Mouse (Mus musculus) olfactory bulb, adult 2 months (tissue): ENCODE results near the gene Fahd1. TPM values are rescaled to one million over a fixed set of nuclear protein-coding genes. Genes with fewer than 3 reads are reported as not detected.

Experiments used
- H3K27ac ChIP-seq: fragments of 200-500 bp; 2 replicates; pipeline ENCODE4 v1.5.1; 2012; ENCODE audit warnings: low read depth, low read length; ENCODE audit not compliant: insufficient read depth
- H3K4me1 ChIP-seq: fragments of 200-500 bp; 2 replicates; pipeline ENCODE4 v1.6.1; 2012; ENCODE audit warnings: low read length; ENCODE audit not compliant: control insufficient read depth, insufficient read depth
- H3K4me3 ChIP-seq: fragments of 200-500 bp; 2 replicates; pipeline ENCODE4 v1.5.1; 2012; ENCODE audit warnings: mild to moderate bottlenecking, low read depth, low read length, moderate library complexity; ENCODE audit not compliant: insufficient read depth
- CTCF ChIP-seq: fragments of 200-500 bp; IDR thresholded peaks from 2 replicates; pipeline ENCODE4 v1.5.1; 2012; ENCODE audit warnings: low read depth, mild to moderate bottlenecking, low read length, moderate library complexity; ENCODE audit not compliant: insufficient read depth
- POLR2A ChIP-seq: fragments of 200-500 bp; IDR thresholded peaks from 2 replicates; pipeline ENCODE4 v1.6.1; 2012; ENCODE audit warnings: mild to moderate bottlenecking, low read depth, low read length, moderate library complexity; ENCODE audit not compliant: insufficient read depth
- WGBS: fragments of 180-500 bp; shearing (Covaris S2); methylation state at CpG from one replicate; pipeline ENCODE4 v1.1.7; 2018; 5-methylcytosine and 5-hydroxymethylcytosine counted together
- polyA plus RNA-seq: library from polyadenylated mRNA; stranded (reverse); fragments of >200 nt; gene quantifications from 2 replicates; pipeline ENCODE4 v1.2.4, GENCODE M21; 2012; ENCODE audit warnings: low replicate concordance; ENCODE audit not compliant: missing spikeins, insufficient read depth, insufficient read length

The Fahd1 gene
- polyA plus RNA-seq, 1 experiment: not detected

DNA sequence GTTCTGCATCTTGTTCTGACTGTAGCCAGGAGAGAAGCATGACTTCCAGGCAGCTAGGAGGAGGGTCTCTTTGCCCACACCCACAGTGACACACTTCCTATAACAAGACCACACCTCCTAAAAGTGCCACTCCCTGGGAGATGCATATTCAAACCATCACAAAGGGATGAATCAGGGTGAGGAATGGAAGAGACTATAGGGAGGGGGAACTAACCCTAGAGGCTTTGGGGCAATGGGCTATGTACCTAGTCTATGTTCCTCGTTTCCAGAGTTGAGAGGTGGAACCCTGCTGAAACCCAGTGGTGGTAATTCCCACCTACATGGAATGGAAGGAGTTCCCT, 24.2 kb upstream of the Fahd1 start:
- Histone ChIP-seq H3K4me3 (no peak overlapping the region), H3K4me1 (no peaks in the 10 kb centered on the region), H3K27ac (no peak overlapping the region)
- WGBS: 32% methylated on average over 1 of the region's 1 CpGs
- TF ChIP-seq CTCF (no peak), POLR2A (no peak)

DNA sequence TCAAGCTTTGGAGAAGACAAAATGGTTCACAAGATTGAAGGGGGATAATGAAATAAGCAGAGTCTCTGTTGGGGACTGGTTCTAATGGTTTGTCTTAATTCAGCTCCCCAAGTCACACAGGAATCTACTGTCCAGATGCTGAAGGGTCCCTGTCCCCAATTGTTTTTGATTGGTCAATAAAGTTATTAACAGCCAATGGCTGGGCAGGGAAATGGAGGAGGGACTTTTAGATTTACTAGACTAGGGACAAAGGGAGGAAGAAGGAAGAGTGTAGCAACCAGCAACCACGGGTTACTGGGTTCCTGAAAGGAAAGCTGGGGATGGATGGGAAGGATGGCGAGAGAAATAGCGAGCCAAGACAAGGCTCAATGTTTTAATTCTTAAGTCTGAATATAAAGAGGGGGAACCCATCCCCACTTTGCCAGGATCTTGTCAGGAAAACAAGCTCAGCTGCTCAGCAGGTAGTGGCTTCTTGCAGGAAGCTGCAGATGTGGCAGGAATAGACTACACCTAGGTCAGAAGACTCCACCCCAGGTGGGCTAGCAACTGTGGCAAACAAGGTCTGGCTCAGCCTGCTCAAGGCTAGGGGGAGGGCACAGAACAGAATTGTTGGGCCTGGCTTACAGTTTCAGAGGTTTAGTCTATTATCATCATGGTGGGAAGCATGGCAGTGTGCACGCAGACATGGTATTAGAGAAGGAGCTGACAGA, 23.7 kb upstream of the Fahd1 start:
- Histone ChIP-seq H3K27ac (no peak overlapping the region), H3K4me3 (no peak overlapping the region), H3K4me1 (no peaks in the 10 kb centered on the region)
- TF ChIP-seq POLR2A (no peak), CTCF (no peak)
- 53% methylated on average over 4 of the region's 4 CpGs for WGBS

DNA sequence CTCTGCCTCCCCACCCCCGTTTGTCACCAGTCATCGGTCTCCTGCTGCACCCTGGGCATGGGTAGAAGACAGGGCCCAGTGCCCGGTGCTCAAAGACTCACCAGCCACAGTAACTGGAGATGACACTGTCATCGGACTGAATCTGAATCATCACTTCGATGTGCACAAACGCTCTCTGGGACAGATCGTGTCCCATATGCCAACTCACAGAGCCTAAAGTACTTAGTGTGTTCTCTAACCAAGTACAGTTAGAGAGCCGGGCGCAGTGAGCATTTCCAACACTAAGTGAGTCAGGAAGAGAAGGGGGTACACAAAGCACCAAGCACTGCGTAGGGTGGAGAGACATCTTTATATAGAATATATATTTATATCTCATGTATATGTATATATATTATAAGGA, 17.8 kb upstream of the Fahd1 start:
- WGBS: 67% methylated on average over 10 of the region's 10 CpGs
- H3K4me3 ChIP-seq: no peak overlapping the region
- peaks cover 7% of the 10 kb centered on the region for H3K4me1 ChIP-seq
- no peak overlapping the region; the same call in 1 of the 2 replicates for H3K27ac ChIP-seq
- no peak for TF ChIP-seq POLR2A
- no peak for TF ChIP-seq CTCF

DNA sequence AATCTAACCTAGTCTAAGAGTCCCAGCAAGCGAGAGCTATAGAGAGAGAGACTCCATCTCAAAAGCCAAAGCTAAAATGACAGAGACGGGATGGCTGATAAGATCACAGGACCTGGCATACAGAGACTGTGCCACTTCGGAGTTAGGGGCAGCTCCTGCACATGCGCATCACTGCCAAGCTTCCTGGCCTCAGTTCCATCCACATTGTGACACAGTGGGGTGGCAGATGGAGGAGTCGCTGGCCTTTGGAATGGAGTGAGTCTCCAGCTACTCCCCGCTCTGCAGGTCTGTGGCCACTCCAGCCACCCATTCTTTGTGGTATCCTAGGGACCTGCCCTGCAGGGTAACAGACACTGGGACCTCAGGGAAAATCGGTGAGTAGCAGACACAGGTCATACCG, 15.6 kb upstream of the Fahd1 start, which contains the start of gene Igfals:
TSS of gene Igfals (plus strand) at position 222 of the 400 bp plus-strand sequence.
- WGBS: 90% methylated on average over 8 of the region's 8 CpGs
- no peak for TF ChIP-seq CTCF
- TF ChIP-seq POLR2A: no peak
- H3K27ac ChIP-seq: no peak within 1 kb of the TSS
- H3K4me3 ChIP-seq: no peak within 1 kb of the TSS
- peaks cover 7% of the 10 kb centered on the region for H3K4me1 ChIP-seq

DNA sequence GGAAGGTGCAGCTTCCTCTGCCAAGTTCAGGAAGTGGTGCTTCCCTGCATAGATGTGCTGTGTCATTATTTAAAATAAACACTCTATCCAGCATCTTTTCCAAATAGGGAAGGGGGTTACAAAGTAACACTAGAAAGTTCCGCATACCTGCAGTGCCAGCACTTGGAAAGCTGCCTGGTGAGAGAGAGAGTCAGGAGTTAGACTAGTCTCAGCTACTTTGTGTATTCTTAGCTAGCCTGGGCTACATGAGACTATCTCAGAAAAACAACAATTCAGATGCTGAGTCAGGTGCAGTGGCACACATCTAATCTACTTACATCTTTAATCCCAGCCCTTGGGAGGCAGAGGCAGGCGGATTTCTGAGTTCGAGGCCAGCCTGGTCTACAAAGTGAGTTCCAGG, 11.6 kb upstream of the Fahd1 start:
- Histone ChIP-seq H3K4me1 (peaks cover 10% of the 10 kb centered on the region), H3K27ac (no peak overlapping the region), H3K4me3 (no peak overlapping the region)
- WGBS: 94% methylated on average over 3 of the region's 3 CpGs
- TF ChIP-seq POLR2A: no peak
- TF ChIP-seq CTCF: no peak

DNA sequence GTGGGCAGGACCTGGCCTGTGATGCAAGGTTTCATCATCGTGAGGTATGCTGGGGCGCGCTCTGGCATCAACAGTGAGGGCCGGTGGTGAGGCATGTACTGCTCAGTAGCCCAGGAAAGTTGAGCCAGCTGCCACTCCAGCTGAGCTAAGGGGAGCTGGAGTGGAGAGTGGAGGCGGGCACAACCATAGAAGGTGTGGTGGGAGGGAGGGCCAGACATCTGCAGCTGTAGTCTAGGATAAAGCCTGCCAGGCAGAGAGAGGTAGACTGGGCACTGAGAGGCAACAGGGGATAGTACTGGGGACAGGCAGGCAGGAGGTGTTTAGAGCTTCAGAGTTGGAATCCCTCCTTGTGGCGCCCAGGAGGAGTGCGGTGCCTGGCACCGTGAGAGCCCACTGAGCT, 9.9 kb upstream of the Fahd1 start:
- no peak overlapping the region for H3K4me3 ChIP-seq
- no peak overlapping the region for H3K27ac ChIP-seq
- H3K4me1 ChIP-seq: peaks cover 19% of the 10 kb centered on the region
- TF ChIP-seq CTCF (no peak), POLR2A (no peak)
- WGBS: 90% methylated on average over 8 of the region's 8 CpGs

DNA sequence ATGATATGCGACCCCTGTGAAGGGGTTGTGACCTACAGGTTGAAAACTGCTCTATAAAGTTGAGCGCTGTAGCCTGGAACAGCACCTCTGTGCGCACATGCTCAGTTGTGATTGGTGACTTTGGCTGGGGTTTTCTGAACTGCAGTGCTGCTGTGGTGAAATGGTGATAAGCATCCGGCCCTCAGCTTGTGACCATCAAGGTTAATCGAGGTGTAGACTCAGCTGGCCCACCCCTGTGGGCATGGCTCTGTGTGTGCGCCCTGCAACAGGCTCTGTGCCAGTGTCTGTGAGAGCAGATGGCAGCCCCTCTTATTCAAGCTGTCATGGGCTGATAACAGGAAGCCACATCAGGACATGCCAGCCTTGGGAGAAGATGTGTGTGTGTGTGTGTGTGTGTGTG, 8.8 kb upstream of the Fahd1 start:
- Histone ChIP-seq H3K4me1 (peaks cover 19% of the 10 kb centered on the region), H3K27ac (no peak overlapping the region), H3K4me3 (no peak overlapping the region)
- TF ChIP-seq CTCF (no peak), POLR2A (no peak)
- 73% methylated on average over 6 of the region's 6 CpGs for WGBS

DNA sequence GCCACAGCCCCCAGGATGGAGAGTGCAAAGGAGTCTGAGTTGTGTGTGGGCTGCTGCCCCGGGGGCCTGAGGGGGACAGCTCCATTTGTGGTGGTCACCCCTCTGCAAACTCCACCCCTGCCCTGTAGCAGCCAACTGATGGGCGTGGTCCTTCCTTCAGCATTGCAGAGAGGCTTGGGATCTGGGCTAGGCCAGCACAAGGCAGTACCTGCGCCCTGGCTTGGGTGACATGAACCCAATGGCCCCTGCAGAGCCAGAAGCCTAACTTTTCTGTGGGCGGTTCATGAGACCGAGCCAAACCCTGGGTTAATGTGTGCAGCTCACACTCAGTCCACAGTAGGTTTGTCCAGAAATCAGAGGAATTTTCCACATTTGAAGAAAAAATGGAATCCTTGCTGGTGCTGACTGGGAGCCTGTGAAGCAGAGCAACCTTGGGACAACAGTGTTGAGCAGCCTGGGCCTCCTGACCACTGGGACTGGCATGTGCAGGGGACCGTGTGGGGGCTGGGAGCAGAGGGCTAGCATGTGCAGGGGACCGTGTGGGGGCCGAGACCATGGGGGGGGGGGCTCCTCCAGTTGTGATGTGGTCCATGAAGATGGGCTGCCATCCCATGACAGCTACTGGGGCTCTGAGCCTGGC, 7.8 kb upstream of the Fahd1 start:
- TF ChIP-seq CTCF: no peak
- TF ChIP-seq POLR2A: no peak
- 85% methylated on average over 8 of the region's 8 CpGs for WGBS

DNA sequence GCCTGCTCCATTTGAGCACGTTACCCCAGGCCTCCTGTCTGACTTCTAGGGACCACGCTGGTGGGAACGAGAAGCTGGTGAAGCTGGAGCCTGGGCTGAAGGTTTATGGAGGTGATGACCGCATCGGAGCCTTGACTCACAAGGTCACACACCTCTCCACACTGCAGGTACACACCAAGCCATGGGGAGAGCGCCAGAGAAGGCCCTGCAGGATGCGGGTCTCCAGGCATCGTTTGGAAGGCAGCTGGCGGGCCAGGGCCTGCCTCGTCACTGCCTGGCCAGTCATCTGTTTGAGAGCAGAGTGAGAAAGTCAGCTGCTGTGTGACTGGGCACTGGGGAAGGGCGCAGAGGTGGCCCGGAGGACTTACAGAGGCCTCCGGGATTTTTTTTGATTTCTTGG, 6.4 kb upstream of the Fahd1 start:
- WGBS: 92% methylated on average over 13 of the region's 13 CpGs
- Histone ChIP-seq H3K4me3 (no peak overlapping the region), H3K27ac (no peak overlapping the region), H3K4me1 (peaks cover 22% of the 10 kb centered on the region)
- no peak for TF ChIP-seq POLR2A
- no peak for TF ChIP-seq CTCF

More for the DNA sequence above, 7.8 kb upstream of the Fahd1 start:
- Histone ChIP-seq H3K4me3 (no peak overlapping the region), H3K4me1 (peaks cover 19% of the 10 kb centered on the region), H3K27ac (no peak overlapping the region)
